Mouse (Mus musculus) liver, adult 2 months (tissue): ENCODE measurements around the gene Hoxd11.

Source experiments
- CTCF ChIP-seq: fragments of 200-500 bp; IDR thresholded peaks from 2 replicates; pipeline ENCODE4 v1.5.1; 2011; ENCODE audit warnings: low read depth, low read length, control low read depth
- POLR2A ChIP-seq: fragments of 200-500 bp; IDR thresholded peaks from 2 replicates; pipeline ENCODE4 v1.6.1; 2011; ENCODE audit warnings: low read length, control low read depth; ENCODE audit not compliant: insufficient read depth; ENCODE audit errors: extremely low read depth

DNA sequence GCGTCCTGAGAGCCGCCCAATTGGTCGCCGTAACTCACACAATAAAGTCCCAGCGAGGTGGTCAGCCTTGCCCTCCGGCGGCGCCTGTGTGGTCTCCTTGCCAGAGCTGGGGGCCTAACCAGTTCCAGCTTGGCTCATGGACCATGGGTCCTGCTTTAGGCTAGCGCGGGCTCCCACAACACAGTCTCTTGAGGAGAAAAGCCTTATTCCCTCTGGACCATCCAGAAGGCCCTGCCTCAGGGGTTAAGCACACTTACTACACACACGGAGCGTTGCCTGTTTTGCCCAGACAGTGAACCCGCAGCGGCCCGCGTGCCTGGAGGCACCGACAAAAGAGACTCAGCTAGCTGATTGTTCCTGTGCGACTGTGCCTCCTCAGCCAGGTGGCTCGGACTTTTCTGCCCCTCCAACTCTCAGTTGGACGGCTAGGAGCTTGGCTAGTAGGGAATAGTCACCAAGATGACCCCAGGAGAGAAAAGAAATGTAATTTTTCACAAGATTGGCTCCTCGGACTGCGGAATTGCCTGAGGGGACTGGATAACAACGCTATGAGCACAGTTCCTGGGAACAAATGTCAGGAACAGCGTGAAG lies 5.4 kb upstream of the Hoxd11 start:
- TF ChIP-seq CTCF (no peak), POLR2A (no peak)
